In genomic region chr13:52976130-52976509, GRCm38 (mm10) we compare ENCODE assay signal across 8 mouse cellular contexts. TPM values are rescaled to one million over a fixed set of nuclear protein-coding genes. Genes with fewer than 3 reads are reported as not detected.
DNase-seq lines count a peak whose midpoint lies in the region; ATAC-seq lines count a peak whose summit lies in the region.

No protein-coding gene starts in this region.

- no peaks in the 10 kb centered on the region for H3K27me3 ChIP-seq in heart, embryonic 12.5 days (replicated peaks)
- peaks cover 36% of the 10 kb centered on the region for H3K27me3 ChIP-seq in forebrain, embryonic 12.5 days
- no peaks in the 10 kb centered on the region for H3K27me3 ChIP-seq in kidney, embryonic 16.5 days (ENCODE audit: insufficient read depth, low read length)

- no peaks in the 10 kb centered on the region for H3K9me3 ChIP-seq in heart, embryonic 12.5 days (replicated peaks)
- no peaks in the 10 kb centered on the region for H3K9me3 ChIP-seq in forebrain, embryonic 12.5 days
- H3K9me3 ChIP-seq in kidney, embryonic 16.5 days (ENCODE audit: low read length): no peaks in the 10 kb centered on the region

- H3K4me2 ChIP-seq in heart, embryonic 12.5 days: peak overlapping the region; percentile 96
- peak overlapping the region; percentile 41 for H3K4me2 ChIP-seq in forebrain, embryonic 12.5 days
- peak overlapping the region; percentile 21 for H3K4me2 ChIP-seq in kidney, embryonic 16.5 days (replicated peaks; ENCODE audit: low read depth, low read length)

- no peak for ATAC-seq in heart, embryonic 12.5 days (ENCODE audit: insufficient number of reproducible peaks, low FRiP score)
- ATAC-seq in forebrain, embryonic 12.5 days (ENCODE audit: low FRiP score): no peak
- no peak for ATAC-seq in kidney, embryonic 16.5 days (ENCODE audit: low FRiP score, low TSS enrichment)

- H3K4me3 ChIP-seq in heart, embryonic 12.5 days: no peak overlapping the region
- H3K4me3 ChIP-seq in forebrain, embryonic 12.5 days (replicated peaks): no peak overlapping the region
- H3K4me3 ChIP-seq in kidney, embryonic 16.5 days (ENCODE audit: low read length): no peak overlapping the region

- H3K27ac ChIP-seq in heart, embryonic 12.5 days (ENCODE audit: poor library complexity, severe bottlenecking): no peak overlapping the region
- no peak overlapping the region for H3K27ac ChIP-seq in forebrain, embryonic 12.5 days
- no peak overlapping the region for H3K27ac ChIP-seq in kidney, embryonic 16.5 days (ENCODE audit: low read length)

- peak overlapping the region; percentile 56; the same call in 1 of the 2 replicates for H3K9ac ChIP-seq in heart, embryonic 12.5 days
- no peak overlapping the region for H3K9ac ChIP-seq in forebrain, embryonic 12.5 days
- no peak overlapping the region for H3K9ac ChIP-seq in kidney, embryonic 16.5 days (replicated peaks; ENCODE audit: low read length)

- 42% methylated on average over 8 of the region's 8 CpGs for WGBS in heart, embryonic 12.5 days
- WGBS in forebrain, embryonic 12.5 days: 10% methylated on average over 8 of the region's 8 CpGs
- WGBS in kidney, embryonic 16.5 days: 28% methylated on average over 8 of the region's 8 CpGs

- DNase-seq in heart, adult 11 months: no peak
- DNase-seq in 416B (ENCODE audit: low read depth): peak; percentile 44
- DNase-seq in cerebellum, adult 11 months: no peak
- DNase-seq in MN1 (ENCODE audit: low spot score): no peak
- DNase-seq in left cerebral cortex, postnatal 36 days (ENCODE audit: low spot score in 2 of 2): no peak

- intact Hi-C loops in left cerebral cortex, postnatal 36 days (cut with DNase I): no loop called here

- peaks cover 59% of the 10 kb centered on the region for H3K4me1 ChIP-seq in heart, embryonic 12.5 days (replicated peaks)
- peaks cover 39% of the 10 kb centered on the region for H3K4me1 ChIP-seq in forebrain, embryonic 12.5 days
- H3K4me1 ChIP-seq in kidney, embryonic 16.5 days (ENCODE audit: insufficient read depth, low read length): peaks cover 27% of the 10 kb centered on the region

- no peaks in the 10 kb centered on the region for H3K36me3 ChIP-seq in heart, embryonic 12.5 days
- no peaks in the 10 kb centered on the region for H3K36me3 ChIP-seq in forebrain, embryonic 12.5 days (replicated peaks)
- no peaks in the 10 kb centered on the region for H3K36me3 ChIP-seq in kidney, embryonic 16.5 days (ENCODE audit: insufficient read depth, low read length)

RNA-seq across cellular contexts. Expression of gene Nfil3, which starts 4.8 kb away (rescaled TPM):
- 46.3 and 50.2 TPM in 2 replicates for polyA plus RNA-seq in heart, embryonic 12.5 days (2016; fragmentation: Nextera tagmentation; extraction: Ambion mirVana)
- 27.3 and 28.8 TPM in 2 replicates for polyA plus RNA-seq in forebrain, embryonic 12.5 days (2016; fragmentation: Nextera tagmentation; extraction: Ambion mirVana)
- 21.4 and 22.9 TPM in 2 replicates for polyA plus RNA-seq in kidney, embryonic 16.5 days (2015; fragmentation: Nextera tagmentation; extraction: Ambion mirVana)
- 10 to 100 TPM; 13.3 to 15.5 TPM for total RNA-seq in left cerebral cortex, postnatal 36 days (2021)

RNA-seq across cellular contexts. Expression of gene Auh, which starts 46.6 kb away (rescaled TPM):
- polyA plus RNA-seq in heart, embryonic 12.5 days (2016; fragmentation: Nextera tagmentation; extraction: Ambion mirVana): 51.3 and 55.2 TPM in 2 replicates
- 38.9 and 42.7 TPM in 2 replicates for polyA plus RNA-seq in forebrain, embryonic 12.5 days (2016; fragmentation: Nextera tagmentation; extraction: Ambion mirVana)
- polyA plus RNA-seq in kidney, embryonic 16.5 days (2015; fragmentation: Nextera tagmentation; extraction: Ambion mirVana): 64.1 and 68.0 TPM in 2 replicates
- 100 to 1,000 TPM in 1 of 2 experiments, 10 to 100 TPM in 1; 94.7 to 102 TPM for total RNA-seq in left cerebral cortex, postnatal 36 days (2021)

Comparison
In these comparisons a context has a peak if more than half of its experiments do, and no peak if none do; other contexts are left out.
1. H3K4me2 ChIP-seq: peak in every context shown above with its lines; median percentile 96 in heart, embryonic 12.5 days; 41 in forebrain, embryonic 12.5 days; 21 in kidney, embryonic 16.5 days.